Mouse (Mus musculus) lung, postnatal 25 days (tissue): ENCODE data around the gene 2310009B15Rik.

Source experiments
- DNase-seq: peaks from one replicate; pipeline ENCODE4 v3.0.0; 2022; ENCODE audit warnings: low spot score

2310009B15Rik gene

GRCm38 (mm10) chr1:138842315-138842714 lies 14.3 kb downstream of the 2310009B15Rik start:
- no peak for DNase-seq

GRCm38 (mm10) chr1:138841306-138842095 lies 15.2 kb downstream of the 2310009B15Rik start:
- no peak for DNase-seq

- DNase-seq = no peak
Measured at GRCm38 (mm10) chr1:138840440-138841305, 16.0 kb downstream of the 2310009B15Rik start.

GRCm38 (mm10) chr1:138839809-138840430 lies 16.7 kb downstream of the 2310009B15Rik start:
- DNase-seq = no peak

GRCm38 (mm10) chr1:138839291-138839690 lies 17.4 kb downstream of the 2310009B15Rik start:
- no peak for DNase-seq

- no peak for DNase-seq
Measured at GRCm38 (mm10) chr1:138837786-138838743, 18.6 kb downstream of the 2310009B15Rik start.

GRCm38 (mm10) chr1:138835355-138835900 lies 21.2 kb downstream of the 2310009B15Rik start:
- DNase-seq = peak; percentile 38

GRCm38 (mm10) chr1:138831309-138831708 lies 25.3 kb downstream of the 2310009B15Rik start:
- no peak for DNase-seq

GRCm38 (mm10) chr1:138826841-138827240 lies 29.8 kb downstream of the 2310009B15Rik start:
- no peak for DNase-seq

- no peak for DNase-seq
Measured at GRCm38 (mm10) chr1:138822985-138823322, 33.7 kb downstream of the 2310009B15Rik start.

- DNase-seq = no peak
Measured at GRCm38 (mm10) chr1:138822255-138822984, 34.2 kb downstream of the 2310009B15Rik start.
